Mouse (Mus musculus): ENCODE measurements around the gene Gm15114. TPM values are rescaled to one million over a fixed set of nuclear protein-coding genes. Genes with fewer than 3 reads are reported as not detected.
"Not testable (repeated sequence)": the region's sequence is repeated elsewhere in the genome, so short reads cannot be mapped to it uniquely, and the experiment has no call there.

The Gm15114 gene
- polyA plus RNA-seq (2016; fragmentation: Nextera tagmentation; extraction: Ambion mirVana) = not detected in 2 replicates

DNA sequence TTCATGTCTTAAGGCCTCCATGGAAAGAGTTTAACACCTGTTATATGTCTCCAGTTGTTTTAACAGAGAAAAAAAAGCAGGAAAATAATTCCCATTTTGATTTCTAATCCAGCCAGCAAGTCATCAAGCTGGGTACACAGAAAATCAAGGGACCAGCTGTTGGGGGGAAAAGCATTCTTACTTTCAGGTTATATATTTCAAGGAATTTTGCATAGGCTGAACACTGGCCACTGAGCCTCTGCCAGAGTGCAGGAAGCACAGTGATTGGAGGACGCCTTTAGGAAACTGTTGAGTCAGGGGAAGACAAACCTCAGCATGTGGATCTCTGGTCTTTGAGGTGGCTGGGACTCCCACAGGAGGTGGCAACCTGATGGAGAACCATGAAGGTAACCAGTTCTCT, at the start of gene Gm15114:
TSS of gene Gm15114 (plus strand) at position 301 of the 400 bp plus-strand sequence.
- H3K4me3 ChIP-seq; H3K27me3 ChIP-seq (ENCODE audit: insufficient read depth, poor library complexity, severe bottlenecking); H3K4me1 ChIP-seq; H3K9me3 ChIP-seq; H3K27ac ChIP-seq; DNase-seq (ENCODE audit: low spot score); H3K36me3 ChIP-seq: not testable (repeated sequence)
- WGBS = no CpG with 5 or more reads among the region's 1 CpGs

Other genes starting within 250 kb of the Gm15114 start
- gene Gm8334, start 126.2 kb downstream of the Gm15114 start, polyA plus RNA-seq (2016; fragmentation: Nextera tagmentation; extraction: Ambion mirVana) = not detected in 2 replicates
- gene Gm15127, start 174.6 kb downstream of the Gm15114 start, polyA plus RNA-seq (2016; fragmentation: Nextera tagmentation; extraction: Ambion mirVana) = not detected in 2 replicates

Data from heart, embryonic 10.5 days (tissue).